Mouse (Mus musculus) adrenal gland, adult 10 weeks (tissue): ENCODE measurements around the gene 4930404N11Rik. TPM values are rescaled to one million over a fixed set of nuclear protein-coding genes. Genes with fewer than 3 reads are reported as not detected.

Experiments
- polyA plus RNA-seq: library from polyadenylated mRNA; stranded (reverse); fragments of 350-450 nt; fragmentation: Illumina TruSeq; extraction: RNeasy Lipid Tissue Mini Kit (QIAGEN cat#74804); gene quantifications from one replicate; pipeline ENCODE4 v1.2.3, GENCODE M21; 2014; ENCODE audit warnings: low read depth, low replicate concordance

Gene 4930404N11Rik
- polyA plus RNA-seq, result not detected

GRCm38 (mm10) chr10:81365672-81366476 lies at the start of gene 4930404N11Rik:
Gene 4930404N11Rik (minus strand): TSS chr10:81365816.

GRCm38 (mm10) chr10:81392781-81393185 lies 27.2 kb upstream of the 4930404N11Rik start, which contains the start of gene Smim24:
Gene Smim24 (plus strand): TSS chr10:81393051.

GRCm38 (mm10) chr10:81388505-81389055 lies 23.0 kb upstream of the 4930404N11Rik start, which contains the start of gene Gm48552:
Gene Gm48552 (plus strand): TSS chr10:81389005.

GRCm38 (mm10) chr10:81383802-81384604 lies 18.4 kb upstream of the 4930404N11Rik start, which contains the start of the genes Dohh and Gm48551:
Gene Dohh (plus strand): TSS chr10:81384428.
Gene Gm48551 (plus strand): TSS chr10:81384466.

GRCm38 (mm10) chr10:81377793-81378552 lies 12.4 kb upstream of the 4930404N11Rik start, which contains the start of gene Fzr1:
Gene Fzr1 (minus strand): TSS chr10:81378516.

GRCm38 (mm10) chr10:81356991-81357844 lies 8.4 kb downstream of the 4930404N11Rik start, which contains the start of gene Mfsd12:
Gene Mfsd12 (plus strand): TSS chr10:81357491.

GRCm38 (mm10) chr10:81350351-81351063 lies 15.1 kb downstream of the 4930404N11Rik start, which contains the start of gene Hmg20b:
Gene Hmg20b (minus strand): TSS chr10:81350480.

GRCm38 (mm10) chr10:81342686-81343505 lies 22.7 kb downstream of the 4930404N11Rik start, which contains the start of gene Gipc3:
Gene Gipc3 (minus strand): TSS chr10:81343266.

GRCm38 (mm10) chr10:81328386-81328785 lies 37.2 kb downstream of the 4930404N11Rik start, which contains the start of gene Tbxa2r:
Gene Tbxa2r (plus strand): TSS chr10:81328731.

GRCm38 (mm10) chr10:81320550-81321347 lies 44.9 kb downstream of the 4930404N11Rik start, which contains the start of gene Cactin:
Gene Cactin (plus strand): TSS chr10:81321103.

Other genes starting within 250 kb of the 4930404N11Rik start
- 28.7 TPM for gene Zbtb7a, start 230.6 kb downstream of the 4930404N11Rik start, polyA plus RNA-seq
- not detected for gene Pias4, start 197.9 kb downstream of the 4930404N11Rik start, polyA plus RNA-seq
- 13.2 TPM for gene Eef2, start 189.2 kb downstream of the 4930404N11Rik start, polyA plus RNA-seq
- gene Dapk3, start 182.8 kb downstream of the 4930404N11Rik start, polyA plus RNA-seq, result not detected
- not detected for gene 4930442H23Rik, start 182.0 kb downstream of the 4930404N11Rik start, polyA plus RNA-seq
- not detected for gene Nmrk2, start 163.8 kb downstream of the 4930404N11Rik start, polyA plus RNA-seq
- gene Atcay, start 135.0 kb downstream of the 4930404N11Rik start, polyA plus RNA-seq, result 0.41 TPM
- 1.2 TPM for gene Zfr2, start 132.7 kb downstream of the 4930404N11Rik start, polyA plus RNA-seq
- gene Matk, start 112.9 kb downstream of the 4930404N11Rik start, polyA plus RNA-seq, result not detected
- gene Mrpl54, start 98.9 kb downstream of the 4930404N11Rik start, polyA plus RNA-seq, result 2.1 TPM
- 0.93 TPM for gene Apba3, start 98.9 kb downstream of the 4930404N11Rik start, polyA plus RNA-seq
- not detected for gene Tjp3, start 74.2 kb downstream of the 4930404N11Rik start, polyA plus RNA-seq
- 2.7 TPM for gene Pip5k1c, start 72.9 kb downstream of the 4930404N11Rik start, polyA plus RNA-seq
- gene Cactin, start 44.7 kb downstream of the 4930404N11Rik start, polyA plus RNA-seq, result 1.1 TPM
- gene Tbxa2r, start 37.1 kb downstream of the 4930404N11Rik start, polyA plus RNA-seq, result not detected
- gene Gipc3, start 22.6 kb downstream of the 4930404N11Rik start, polyA plus RNA-seq, result not detected
- 7.1 TPM for gene Hmg20b, start 15.3 kb downstream of the 4930404N11Rik start, polyA plus RNA-seq
- 0.23 TPM for gene Mfsd12, start 8.3 kb downstream of the 4930404N11Rik start, polyA plus RNA-seq
- 0.35 TPM for gene Fzr1, start 12.7 kb upstream of the 4930404N11Rik start, polyA plus RNA-seq
- not detected for gene Dohh, start 18.6 kb upstream of the 4930404N11Rik start, polyA plus RNA-seq
- not detected for gene Gm48551, start 18.6 kb upstream of the 4930404N11Rik start, polyA plus RNA-seq
- not detected for gene Gm48552, start 23.2 kb upstream of the 4930404N11Rik start, polyA plus RNA-seq
- not detected for gene Smim24, start 27.2 kb upstream of the 4930404N11Rik start, polyA plus RNA-seq
- gene Nfic, start 89.8 kb upstream of the 4930404N11Rik start, polyA plus RNA-seq, result 16.6 TPM
- 0.23 TPM for gene Celf5, start 116.9 kb upstream of the 4930404N11Rik start, polyA plus RNA-seq
- not detected for gene Ncln, start 130.6 kb upstream of the 4930404N11Rik start, polyA plus RNA-seq
- gene S1pr4, start 134.3 kb upstream of the 4930404N11Rik start, polyA plus RNA-seq, result not detected
- not detected for gene Gna15, start 158.4 kb upstream of the 4930404N11Rik start, polyA plus RNA-seq
- gene Gna11, start 179.4 kb upstream of the 4930404N11Rik start, polyA plus RNA-seq, result 4.8 TPM
- gene Aes, start 193.7 kb upstream of the 4930404N11Rik start, polyA plus RNA-seq, result 30.2 TPM
- 4.4 TPM for gene Tle2, start 208.7 kb upstream of the 4930404N11Rik start, polyA plus RNA-seq
- 2.6 TPM for gene Tle6, start 235.3 kb upstream of the 4930404N11Rik start, polyA plus RNA-seq
- 1.3 TPM for gene BC025920, start 240.5 kb upstream of the 4930404N11Rik start, polyA plus RNA-seq